Mouse (Mus musculus) midbrain, postnatal 0 days (tissue): ENCODE results near the gene Olfr1375. TPM values are rescaled to one million over a fixed set of nuclear protein-coding genes. Genes with fewer than 3 reads are reported as not detected.
"Not testable (repeated sequence)": the region's sequence is repeated elsewhere in the genome, so short reads cannot be mapped to it uniquely, and the experiment has no call there.

Experiments
- ATAC-seq: fragments of 200-750 bp; cut with Nextera tagmentation; 2 replicates; pipeline ENCODE4 v1.8.0; 2017; ENCODE audit warnings: moderate number of reproducible peaks, mild to moderate bottlenecking, moderate TSS enrichment, moderate library complexity; ENCODE audit not compliant: low FRiP score
- DNase-seq: peaks from one replicate; pipeline ENCODE4 v3.0.0-alpha.2; 2015; ENCODE audit warnings: low spot score
- H3K27ac ChIP-seq: fragments of 300-500 bp; sonication (generic); 2 replicates; pipeline ENCODE4 v1.5.1; 2014; ENCODE audit warnings: low read depth, mild to moderate bottlenecking, low read length, mixed read lengths
- H3K27me3 ChIP-seq: fragments of 300-500 bp; sonication (generic); 2 replicates; pipeline ENCODE4 v1.6.1; 2014; ENCODE audit warnings: low read length, control low read depth, mixed read lengths; ENCODE audit not compliant: insufficient read depth
- H3K36me3 ChIP-seq: fragments of 300-500 bp; sonication (generic); 2 replicates; pipeline ENCODE4 v1.6.1; 2014; ENCODE audit warnings: low read length, control low read depth, mixed read lengths; ENCODE audit not compliant: insufficient read depth
- H3K4me1 ChIP-seq: fragments of 300-500 bp; sonication (generic); 2 replicates; pipeline ENCODE4 v1.6.1; 2014; ENCODE audit warnings: mild to moderate bottlenecking, control low read depth, antibody characterized with exemption, low read length, mixed read lengths; ENCODE audit not compliant: insufficient read depth
- H3K4me2 ChIP-seq: fragments of 300-500 bp; sonication (generic); 2 replicates; pipeline ENCODE4 v1.6.1; 2014; ENCODE audit warnings: low read depth, mild to moderate bottlenecking, low read length, mixed read lengths; ENCODE audit not compliant: poor library complexity, severe bottlenecking
- H3K4me3 ChIP-seq: fragments of 300-500 bp; sonication (generic); 2 replicates; pipeline ENCODE4 v1.5.1; 2014; ENCODE audit warnings: low read depth, mild to moderate bottlenecking, low read length, moderate library complexity
- H3K9ac ChIP-seq: fragments of 300-500 bp; sonication (generic); replicated peaks from 2 replicates; pipeline ENCODE4 v1.6.1; 2014; ENCODE audit warnings: mild to moderate bottlenecking, low read length, moderate library complexity, mixed read lengths; ENCODE audit not compliant: poor library complexity, severe bottlenecking
- H3K9me3 ChIP-seq: fragments of 300-500 bp; sonication (generic); 2 replicates; pipeline ENCODE4 v1.6.1; 2016; ENCODE audit warnings: low read length, control low read depth
- CTCF ChIP-seq: IDR thresholded peaks from 2 replicates; pipeline ENCODE4 v1.5.1; 2016; ENCODE audit warnings: antibody characterized with exemption, mild to moderate bottlenecking
- WGBS: fragments of 180-500 bp; shearing (Covaris S2); extraction: QIAGEN DNeasy Blood & Tissue Kit; methylation state at CpG from one replicate; pipeline ENCODE4 v1.1.7; 2014; 5-methylcytosine and 5-hydroxymethylcytosine counted together
- polyA plus RNA-seq: library from polyadenylated mRNA; unstranded; fragments of >200 nt; fragmentation: Nextera tagmentation; extraction: Ambion mirVana; gene quantifications from 2 replicates; pipeline ENCODE4 v1.2.1, GENCODE M21; 2015
- total RNA-seq: library from RNA; depleted of rRNA; stranded (reverse); fragments of >200 nt; gene quantifications from 2 replicates; pipeline ENCODE4 v1.2.3, GENCODE M21; 2014

Olfr1375 gene
- total and polyA plus RNA-seq, 2 experiments from 2014 or later, result not detected

DNA sequence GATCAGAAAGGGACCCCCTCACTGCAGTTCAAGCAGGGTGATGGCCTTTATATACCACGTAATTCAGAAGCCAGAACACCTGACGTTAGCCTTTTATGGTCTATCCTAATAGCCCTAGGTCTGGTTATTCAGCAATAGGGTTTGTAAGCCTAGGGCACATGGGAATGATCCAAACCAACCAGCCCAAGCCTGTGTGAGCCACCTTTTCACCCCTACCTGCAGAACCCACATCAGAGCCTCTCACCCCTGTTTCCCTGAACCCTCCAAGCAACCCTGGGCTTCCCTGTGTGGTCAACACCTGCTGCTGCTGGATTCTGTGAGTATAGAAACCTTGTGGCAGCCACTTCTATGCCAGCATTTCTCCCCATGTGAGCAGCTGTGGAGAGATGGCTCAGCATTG lies 17.7 kb upstream of the Olfr1375 start:
- H3K27me3 ChIP-seq, result no peaks in the 10 kb centered on the region
- H3K4me2 ChIP-seq, result no peak overlapping the region
- ATAC-seq (no peak), DNase-seq (no peak)
- no peaks in the 10 kb centered on the region for H3K9me3 ChIP-seq
- H3K27ac ChIP-seq, result no peak overlapping the region
- no peak for TF ChIP-seq CTCF
- no peaks in the 10 kb centered on the region for H3K4me1 ChIP-seq
- WGBS, result 80% methylated on average over 2 of the region's 2 CpGs
- no peaks in the 10 kb centered on the region for H3K36me3 ChIP-seq
- no peak overlapping the region for H3K4me3 ChIP-seq
- no peak overlapping the region for H3K9ac ChIP-seq

DNA sequence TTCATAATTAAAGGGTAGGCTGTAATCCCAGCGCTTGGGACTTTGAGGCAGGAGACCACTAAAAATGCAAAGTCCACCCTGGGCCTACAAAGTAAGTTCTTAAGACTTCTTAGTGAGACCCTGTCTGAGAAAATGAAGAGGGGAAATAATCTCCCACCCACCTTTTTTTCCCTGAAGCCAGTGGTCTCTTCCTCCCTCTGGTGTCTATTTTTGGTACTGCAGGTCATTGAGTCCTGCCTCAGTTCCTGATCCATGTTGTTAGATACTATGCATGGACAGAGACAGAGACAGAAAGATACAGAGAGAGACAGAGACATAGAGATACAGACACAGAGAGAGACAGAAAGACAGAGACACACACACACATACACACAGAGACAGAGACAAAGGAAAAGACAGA lies 15.1 kb upstream of the Olfr1375 start:
- no peaks in the 10 kb centered on the region for H3K4me1 ChIP-seq
- no peak for ATAC-seq
- 24% methylated on average over 1 of the region's 1 CpGs for WGBS

GRCm38 (mm10) chr11:51034141-51034540 lies 13.8 kb upstream of the Olfr1375 start:
- not testable (repeated sequence) for H3K27ac ChIP-seq, H3K4me1 ChIP-seq, H3K4me2 ChIP-seq, H3K4me3 ChIP-seq, H3K9me3 ChIP-seq, DNase-seq, H3K9ac ChIP-seq, H3K36me3 ChIP-seq, H3K27me3 ChIP-seq, ATAC-seq

More for the DNA sequence above, 15.1 kb upstream of the Olfr1375 start:
- no peaks in the 10 kb centered on the region for H3K27me3 ChIP-seq
- no peak overlapping the region for H3K27ac ChIP-seq
- peak; percentile 94 for TF ChIP-seq CTCF
- H3K36me3 ChIP-seq, result no peaks in the 10 kb centered on the region
- H3K4me3 ChIP-seq, result no peak overlapping the region
- H3K4me2 ChIP-seq, result no peak overlapping the region
- DNase-seq, result peak; percentile 55
- H3K9me3 ChIP-seq, result no peaks in the 10 kb centered on the region
- no peak overlapping the region for H3K9ac ChIP-seq

DNA sequence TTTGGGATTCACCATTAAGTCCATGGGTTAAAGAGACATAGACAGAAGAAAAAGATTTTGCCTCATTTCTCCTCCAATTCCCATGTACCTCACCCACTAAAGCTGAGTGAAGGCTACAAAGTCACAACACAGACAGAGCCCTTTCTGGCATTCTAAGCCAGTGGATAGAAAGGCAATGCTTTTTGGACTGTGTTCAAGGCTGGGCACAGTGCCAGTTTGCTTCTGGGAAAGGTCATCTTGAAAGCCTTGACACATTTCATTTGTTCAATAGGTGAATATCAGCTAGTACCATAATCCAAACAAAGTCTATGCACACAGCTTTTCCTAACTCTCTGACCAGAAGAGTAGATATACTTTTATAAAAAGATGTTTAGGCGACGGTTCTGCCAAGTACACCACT lies 12.0 kb upstream of the Olfr1375 start:
- Histone ChIP-seq H3K27me3 (no peaks in the 10 kb centered on the region), H3K9me3 (no peaks in the 10 kb centered on the region), H3K4me3 (no peak overlapping the region), H3K27ac (no peak overlapping the region), H3K9ac (no peak overlapping the region), H3K36me3 (no peaks in the 10 kb centered on the region), H3K4me2 (no peak overlapping the region), H3K4me1 (no peaks in the 10 kb centered on the region)
- ATAC-seq (no peak), DNase-seq (peak; percentile 42)
- TF ChIP-seq CTCF, result no peak
- 77% methylated on average over 2 of the region's 2 CpGs for WGBS

DNA sequence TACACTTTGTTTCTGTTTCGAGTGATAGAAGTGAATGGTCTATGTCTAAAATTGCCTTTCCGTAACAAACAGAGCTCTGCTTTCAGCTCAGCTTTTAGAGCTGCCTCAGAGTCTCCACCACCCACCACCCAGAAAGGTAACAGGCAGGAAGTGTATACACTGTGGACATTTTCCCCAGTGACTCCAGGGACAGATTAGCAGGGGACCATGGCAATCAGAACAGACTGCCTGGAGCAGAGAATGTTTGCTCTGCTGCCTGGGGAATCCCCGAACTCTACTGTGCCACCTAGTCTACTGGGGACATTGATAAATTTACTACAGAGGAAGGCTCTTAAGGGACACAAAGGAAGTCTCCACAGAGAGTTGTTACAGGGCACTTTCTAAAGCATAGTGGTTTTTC lies 3.1 kb upstream of the Olfr1375 start:
- H3K4me1 ChIP-seq, H3K9me3 ChIP-seq, H3K9ac ChIP-seq, DNase-seq, ATAC-seq, H3K36me3 ChIP-seq, H3K4me2 ChIP-seq, H3K27me3 ChIP-seq, H3K4me3 ChIP-seq, H3K27ac ChIP-seq: not testable (repeated sequence)
- 76% methylated on average over 3 of the region's 3 CpGs for WGBS

- TF ChIP-seq CTCF, result no peak
Observed at GRCm38 (mm10) chr11:51051678-51052077, 3.8 kb downstream of the Olfr1375 start.

More at GRCm38 (mm10) chr11:51051678-51052077, 3.8 kb downstream of the Olfr1375 start:
- Histone ChIP-seq H3K4me3 (no peak overlapping the region), H3K27me3 (no peaks in the 10 kb centered on the region), H3K9ac (no peak overlapping the region), H3K27ac (no peak overlapping the region), H3K9me3 (no peaks in the 10 kb centered on the region), H3K36me3 (no peaks in the 10 kb centered on the region), H3K4me1 (no peaks in the 10 kb centered on the region), H3K4me2 (no peak overlapping the region)
- WGBS, result 62% methylated on average over 2 of the region's 2 CpGs
- DNase-seq (no peak), ATAC-seq (no peak)
